In the genomic region with DNA sequence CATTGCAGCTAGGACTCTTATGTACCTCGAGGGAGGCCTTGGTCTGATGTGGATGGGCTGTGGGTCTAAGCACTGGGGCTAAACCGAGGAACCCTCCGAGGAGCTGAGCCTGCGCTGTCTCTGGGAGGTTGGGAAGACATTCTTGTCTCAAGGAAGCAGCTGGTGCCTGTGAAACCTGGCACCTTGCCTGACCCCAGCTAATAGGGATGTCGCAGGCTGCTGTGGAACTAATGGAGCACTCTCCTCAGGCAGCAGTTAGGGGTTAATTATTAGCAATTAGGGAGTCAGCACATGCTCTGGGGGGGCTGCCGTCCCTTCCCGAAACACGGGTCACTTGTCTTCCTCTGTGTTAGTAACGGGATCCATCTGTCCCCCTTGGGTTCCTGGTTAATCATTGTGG, we compare ENCODE assay signal across 11 mouse cellular contexts. TPM values are rescaled to one million over a fixed set of nuclear protein-coding genes. Genes with fewer than 3 reads are reported as not detected.
DNase-seq lines count a peak whose midpoint lies in the region; ATAC-seq and TF ChIP-seq lines count a peak whose summit lies in the region.
"Had no signal": no experiment of that assay in that cellular context is flagged by ENCODE, and none has a peak within 500 bp of the region (broad histone marks: within the 10 kb centered on the region; RNA-seq: fewer than 3 reads in every experiment).

No protein-coding gene starts in this region.

- H3K36me3 ChIP-seq in embryonic facial prominence, embryonic 11.5 days (replicated peaks; ENCODE audit: control insufficient read depth, insufficient read depth, low read depth, low read length), result no peaks in the 10 kb centered on the region
- no peaks in the 10 kb centered on the region for H3K36me3 ChIP-seq in thymus, adult 2 months (ENCODE audit: control insufficient read depth, insufficient read depth, low read length)
- H3K36me3 ChIP-seq: liver, embryonic 12.5 days had no signal

- no peak overlapping the region for H3K4me3 ChIP-seq in embryonic facial prominence, embryonic 11.5 days (ENCODE audit: low read depth, low read length)
- H3K4me3 ChIP-seq in thymus, adult 2 months (ENCODE audit: control insufficient read depth, insufficient read depth, low read length), result no peak overlapping the region
- H3K4me3 ChIP-seq: liver, embryonic 12.5 days had no signal

- 0 out of 2 replicates have a peak, but pooled peaks have one; percentile 36 for ATAC-seq in embryonic facial prominence, embryonic 11.5 days (replicated peaks; ENCODE audit: insufficient number of reproducible peaks, low FRiP score, low TSS enrichment, low read depth)
- ATAC-seq: liver, embryonic 12.5 days had no signal

- intact Hi-C loops in left cerebral cortex, postnatal 4 days (cut with DNase I), result no loop called here
- intact Hi-C loops in left cerebral cortex, postnatal 36 days (cut with DNase I), result no loop called here

- no peak overlapping the region for H3K9ac ChIP-seq in embryonic facial prominence, embryonic 11.5 days (replicated peaks; ENCODE audit: low read length)
- H3K9ac ChIP-seq: liver, embryonic 12.5 days had no signal

- TF ChIP-seq POLR2A in thymus, adult 2 months (IDR thresholded peaks at IDR 0.05; ENCODE audit: control insufficient read depth, extremely low read depth, insufficient read depth, low read length, poor library complexity), result no peak

- H3K27me3 ChIP-seq in embryonic facial prominence, embryonic 11.5 days (ENCODE audit: control insufficient read depth, insufficient read depth, low read length), result no peaks in the 10 kb centered on the region
- H3K27me3 ChIP-seq in thymus, adult 2 months (ENCODE audit: control insufficient read depth, insufficient read depth, low read length), result no peaks in the 10 kb centered on the region
- H3K27me3 ChIP-seq: liver, embryonic 12.5 days had no signal

- H3K27ac ChIP-seq in embryonic facial prominence, embryonic 11.5 days (replicated peaks; ENCODE audit: low read depth, low read length), result no peak overlapping the region
- no peak overlapping the region for H3K27ac ChIP-seq in thymus, adult 2 months (ENCODE audit: control insufficient read depth, insufficient read depth, low read length)
- H3K27ac ChIP-seq: liver, embryonic 12.5 days had no signal

- no peaks in the 10 kb centered on the region for H3K4me1 ChIP-seq in embryonic facial prominence, embryonic 11.5 days (ENCODE audit: control insufficient read depth, insufficient read depth, low read length)
- no peaks in the 10 kb centered on the region for H3K4me1 ChIP-seq in thymus, adult 2 months (replicated peaks; ENCODE audit: control insufficient read depth, insufficient read depth, low read length)
- H3K4me1 ChIP-seq: liver, embryonic 12.5 days had no signal

- no peak for TF ChIP-seq CTCF in thymus, adult 2 months (IDR thresholded peaks at IDR 0.05; ENCODE audit: borderline replicate concordance, control insufficient read depth, extremely low read depth, insufficient read depth, low read length, poor library complexity)

- peak; percentile 30 for DNase-seq in cerebellum, adult 11-12 months
- DNase-seq in cerebellum, adult 8-10 months, result no peak
- DNase-seq in left cerebral cortex, postnatal 4 days, result peak; percentile 86
- DNase-seq in left cerebral cortex, postnatal 36 days (ENCODE audit: low spot score in 2 of 2), result no peak
- no peak for DNase-seq in embryonic facial prominence, embryonic 11.5 days (ENCODE audit: low spot score)
- DNase-seq in kidney, postnatal 25 days, result peak; percentile 75 to 76
- no peak for DNase-seq in thymus, adult 18-20 months
- no peak for DNase-seq in thymus, adult 2 months
- DNase-seq: thymus, postnatal 25 days had no signal

- no peak overlapping the region for H3K4me2 ChIP-seq in embryonic facial prominence, embryonic 11.5 days (ENCODE audit: low read depth, low read length)
- H3K4me2 ChIP-seq: liver, embryonic 12.5 days had no signal

- no peaks in the 10 kb centered on the region for H3K9me3 ChIP-seq in embryonic facial prominence, embryonic 11.5 days (replicated peaks; ENCODE audit: control insufficient read depth, low read length)
- H3K9me3 ChIP-seq: liver, embryonic 12.5 days had no signal

- WGBS in embryonic facial prominence, embryonic 11.5 days, result 24% methylated on average over 9 of the region's 9 CpGs
- 84% methylated on average over 9 of the region's 9 CpGs for WGBS in thymus, adult 2 months

RNA-seq across cellular contexts. Expression of a gene that starts 30.5 kb away (rescaled TPM):
- total RNA-seq in left cerebral cortex, postnatal 4 days (2021), result 10 to 100 TPM; 34.6 TPM
- total RNA-seq in left cerebral cortex, postnatal 36 days (2021), result 10 to 100 TPM; 16.5 to 18.3 TPM
- polyA plus RNA-seq in embryonic facial prominence, embryonic 11.5 days (2014; fragmentation: Nextera tagmentation; extraction: Ambion mirVana), result 15.5 and 16.3 TPM in 2 replicates
- polyA plus RNA-seq in thymus, adult 2 months (2012; rRNA removed), result 10.0 and 12.0 TPM in 2 replicates

RNA-seq across cellular contexts. Expression of a gene that starts 41.5 kb away (rescaled TPM):
- not detected for total RNA-seq in left cerebral cortex, postnatal 4 days (2021)
- under 1 TPM in 1 of 2 experiments, not detected in 1; 0.10 TPM for total RNA-seq in left cerebral cortex, postnatal 36 days (2021)
- 0.81 TPM in 1 of 2 replicates, not detected in the other for polyA plus RNA-seq in embryonic facial prominence, embryonic 11.5 days (2014; fragmentation: Nextera tagmentation; extraction: Ambion mirVana)
- polyA plus RNA-seq in thymus, adult 2 months (2012; rRNA removed), result 0.24 and 0.27 TPM in 2 replicates
- total RNA-seq: neutrophil, adult 5-6 weeks had no signal
- polyA plus RNA-seq: liver, embryonic 12.5 days had no signal

Comparison
In these comparisons a context has a peak if more than half of its experiments do, and no peak if none do; other contexts are left out.
1. DNase-seq: peak in cerebellum, adult 11-12 months (single experiment), left cerebral cortex, postnatal 4 days (single experiment) and kidney, postnatal 25 days (2 of 2); none in cerebellum, adult 8-10 months (single experiment), left cerebral cortex, postnatal 36 days (0 of 2), embryonic facial prominence, embryonic 11.5 days (single experiment), thymus, adult 18-20 months (0 of 2) and thymus, adult 2 months (single experiment).